22 mouse cellular contexts compared by ENCODE assay signal in genomic region chr11:115066768-115067167, GRCm38 (mm10). TPM values are rescaled to one million over a fixed set of nuclear protein-coding genes. Genes with fewer than 3 reads are reported as not detected.
DNase-seq lines count a peak whose midpoint lies in the region; ATAC-seq and TF ChIP-seq lines count a peak whose summit lies in the region.
"Had no signal": no experiment of that assay in that cellular context is flagged by ENCODE, and none has a peak within 500 bp of the region (broad histone marks: within the 10 kb centered on the region; RNA-seq: fewer than 3 reads in every experiment).

No protein-coding gene starts in this region.

- no peak overlapping the region for H3K9ac ChIP-seq in ES-E14 (ENCODE audit: insufficient read depth, low read depth, low read length, poor library complexity, severe bottlenecking)
- H3K9ac ChIP-seq: lung, embryonic 15.5 days; midbrain, embryonic 13.5 days; neural tube, embryonic 13.5 days; stomach, embryonic 15.5 days had no signal

- peak; percentile 4; the same call in 1 of the 2 replicates for TF ChIP-seq CTCF in gastrocnemius, adult 2 months (IDR thresholded peaks at IDR 0.05)
- peak; percentile 13 for TF ChIP-seq CTCF in left cerebral cortex, adult 2 months (IDR thresholded peaks at IDR 0.05)

- no peak overlapping the region for H3K27ac ChIP-seq in gastrocnemius, adult 2 months
- no peak overlapping the region for H3K27ac ChIP-seq in left cerebral cortex, adult 2 months
- H3K27ac ChIP-seq in ES-E14 (ENCODE audit: insufficient read depth, low read depth, low read length, poor library complexity, severe bottlenecking): no peak overlapping the region
- H3K27ac ChIP-seq: embryonic facial prominence, embryonic 10.5 days; lung, embryonic 15.5 days; midbrain, embryonic 13.5 days; neural tube, embryonic 13.5 days; stomach, embryonic 15.5 days had no signal

- in situ Hi-C loops in ES-E14 (cut with MboI; ENCODE audit: low sequenced_read_pairs in 2 of 2, unreplicated experiment in 2 of 2): no loop called here

- no peak overlapping the region for H3K4me3 ChIP-seq in gastrocnemius, adult 2 months
- H3K4me3 ChIP-seq in left cerebral cortex, adult 2 months: no peak overlapping the region
- H3K4me3 ChIP-seq in ES-E14 (ENCODE audit: insufficient read depth in 1 of 2, low read depth in 1 of 2, low read length in 2 of 2, poor library complexity in 1 of 2, severe bottlenecking in 1 of 2): no peak overlapping the region
- H3K4me3 ChIP-seq: embryonic facial prominence, embryonic 10.5 days; lung, embryonic 15.5 days; midbrain, embryonic 13.5 days; neural tube, embryonic 13.5 days; stomach, embryonic 15.5 days had no signal

- no peaks in the 10 kb centered on the region for H3K9me3 ChIP-seq in ES-E14 (ENCODE audit: control insufficient read depth, insufficient read depth, low read depth, low read length)
- H3K9me3 ChIP-seq: embryonic facial prominence, embryonic 10.5 days; lung, embryonic 15.5 days; midbrain, embryonic 13.5 days; neural tube, embryonic 13.5 days; stomach, embryonic 15.5 days had no signal

- peak; percentile 60 for ATAC-seq in megakaryocyte progenitor cell, adult 5-6 weeks (replicated peaks; ENCODE audit: poor library complexity)
- no peak for ATAC-seq in inflammation-experienced regulatory T-cells, adult 6 months
- ATAC-seq: midbrain, embryonic 13.5 days had no signal

- H3K4me1 ChIP-seq in ES-E14 (ENCODE audit: control insufficient read depth in 2 of 2, insufficient read depth in 2 of 2, low read length in 2 of 2, poor library complexity in 1 of 2): peaks cover under 1 to 22% of the 10 kb centered on the region in 2 experiments; a peak in 2 of 4 replicates

- no peak for DNase-seq in gastrocnemius, adult 2 months
- no peak for DNase-seq in gastrocnemius, postnatal 25 days
- DNase-seq in left cerebral cortex, adult 2 months (ENCODE audit: extremely low spot score in 1 of 2, low spot score in 2 of 2): no peak
- DNase-seq in left cerebral cortex, postnatal 14 days (ENCODE audit: low spot score in 2 of 2): no peak
- no peak for DNase-seq in ES-E14 (ENCODE audit: low read depth, low spot score)
- DNase-seq in yolk sac, embryonic 10.5 days (ENCODE audit: low spot score): no peak
- DNase-seq: cerebellum, adult 8-10 months; gastrocnemius, postnatal 14 days; kidney, postnatal 10 days; thymus, postnatal 14 days had no signal

- H3K36me3 ChIP-seq in ES-E14 (ENCODE audit: control insufficient read depth, insufficient read depth, low read length, poor library complexity, severe bottlenecking): no peaks in the 10 kb centered on the region
- H3K36me3 ChIP-seq: embryonic facial prominence, embryonic 10.5 days; G1E; lung, embryonic 15.5 days; midbrain, embryonic 13.5 days; neural tube, embryonic 13.5 days; stomach, embryonic 15.5 days had no signal

- intact Hi-C loops in gastrocnemius, adult 2 months (cut with DNase I): no loop called here
- intact Hi-C loops in left cerebral cortex, adult 2 months (cut with DNase I): no loop called here
- intact Hi-C loops in left cerebral cortex, postnatal 14 days (cut with DNase I): no loop called here

TF ChIP-seq in ES-E14, 5 proteins besides CTCF, POLR2A, EP300 and RAD21:
- TF ChIP-seq ZC3H11A (IDR thresholded peaks at IDR 0.05; ENCODE audit: borderline replicate concordance, low read depth, low read length): no peak
- TF ChIP-seq ZNF384 (IDR thresholded peaks at IDR 0.05; ENCODE audit: low read depth, low read length): peak; percentile 84
- no peak for TF ChIP-seq HCFC1 (IDR thresholded peaks at IDR 0.05; ENCODE audit: borderline replicate concordance, insufficient read depth, low read length)
- no peak for TF ChIP-seq MAFK (IDR thresholded peaks at IDR 0.05; ENCODE audit: insufficient read depth, low read depth, low read length)
- no peak for TF ChIP-seq CHD2 (IDR thresholded peaks at IDR 0.05; ENCODE audit: low read depth, low read length)

RNA-seq across cellular contexts. Expression of gene Cd300e, which starts 4.8 kb away (rescaled TPM):
- total RNA-seq in gastrocnemius, adult 2 months (2021): not detected
- not detected for total RNA-seq in gastrocnemius, postnatal 25 days (2021)
- under 1 TPM in 1 of 2 experiments, not detected in 1; 0.27 TPM for total RNA-seq in left cerebral cortex, adult 2 months (2021)
- not detected for total RNA-seq in left cerebral cortex, postnatal 14 days (2021)
- 0.09 and 0.11 TPM in 2 replicates for total RNA-seq in ES-E14 (2012; rRNA removed)
- total RNA-seq in megakaryocyte progenitor cell, adult 5-6 weeks (2015): 0.17 and 0.42 TPM in 2 replicates
- total RNA-seq in megakaryocyte progenitor cell, adult 5-6 weeks (2017): 0.10 and 0.25 TPM in 2 replicates
- under 1 TPM in 1 of 3 experiments, not detected in 2; 0.34 TPM for polyA plus RNA-seq in inflammation-experienced regulatory T-cells, adult 6 months (2017; shearing (Covaris generic))
- total RNA-seq: G1E; gastrocnemius, postnatal 14 days; layer of hippocampus, postnatal 14 days had no signal
- polyA plus RNA-seq: embryonic facial prominence, embryonic 10.5 days; G1E; heart, embryonic 16.5 days; limb, embryonic 11.5 days; midbrain, embryonic 13.5 days; neural tube, embryonic 13.5 days had no signal

RNA-seq across cellular contexts. Expression of gene Cd300ld3, which starts 18.6 kb away (rescaled TPM):
- 1 to 10 TPM in 1 of 2 experiments, not detected in 1; 2.0 TPM for total RNA-seq in gastrocnemius, adult 2 months (2021)
- 1 to 10 TPM; 1.2 to 3.7 TPM for total RNA-seq in gastrocnemius, postnatal 25 days (2021)
- under 1 TPM in 1 of 2 experiments, not detected in 1; 0.77 TPM for total RNA-seq in left cerebral cortex, adult 2 months (2021)
- not detected for total RNA-seq in left cerebral cortex, postnatal 14 days (2021)
- not detected in 2 replicates for total RNA-seq in ES-E14 (2012; rRNA removed)
- total RNA-seq in megakaryocyte progenitor cell, adult 5-6 weeks (2015): 0.22 and 0.47 TPM in 2 replicates
- total RNA-seq in megakaryocyte progenitor cell, adult 5-6 weeks (2017): 0.78 TPM in 1 of 2 replicates, not detected in the other
- not detected for polyA plus RNA-seq in inflammation-experienced regulatory T-cells, adult 6 months (2017; shearing (Covaris generic))
- total RNA-seq: layer of hippocampus, postnatal 14 days had no signal
- polyA plus RNA-seq: embryonic facial prominence, embryonic 10.5 days; G1E; heart, embryonic 16.5 days; limb, embryonic 11.5 days; lung, embryonic 15.5 days; midbrain, embryonic 13.5 days; neural tube, embryonic 13.5 days; stomach, embryonic 15.5 days had no signal

RNA-seq across cellular contexts. Expression of gene Rab37, which starts 24.5 kb away (rescaled TPM):
- total RNA-seq in gastrocnemius, adult 2 months (2021): under 1 TPM; 0.17 to 0.36 TPM
- under 1 TPM in 1 of 2 experiments, not detected in 1; 0.19 TPM for total RNA-seq in gastrocnemius, postnatal 25 days (2021)
- total RNA-seq in left cerebral cortex, adult 2 months (2021): 1 to 10 TPM; 1.8 to 2.4 TPM
- total RNA-seq in left cerebral cortex, postnatal 14 days (2021): under 1 TPM; 0.47 to 0.48 TPM
- total RNA-seq in ES-E14 (2012; rRNA removed): 0.67 and 0.85 TPM in 2 replicates
- total RNA-seq in megakaryocyte progenitor cell, adult 5-6 weeks (2015): 4.6 and 9.6 TPM in 2 replicates
- total RNA-seq in megakaryocyte progenitor cell, adult 5-6 weeks (2017): 8.5 and 13.9 TPM in 2 replicates
- polyA plus RNA-seq in inflammation-experienced regulatory T-cells, adult 6 months (2017; shearing (Covaris generic)): 100 to 1,000 TPM; 106 to 231 (median 206) TPM

RNA-seq across cellular contexts. Expression of gene Cd300ld5, which starts 29.2 kb away (rescaled TPM):
- 1 to 10 TPM in 1 of 2 experiments, under 1 TPM in 1; 0.92 to 1.3 TPM for total RNA-seq in gastrocnemius, adult 2 months (2021)
- 1 to 10 TPM in 1 of 2 experiments, not detected in 1; 3.5 TPM for total RNA-seq in gastrocnemius, postnatal 25 days (2021)
- under 1 TPM; 0.77 to 0.96 TPM for total RNA-seq in left cerebral cortex, adult 2 months (2021)
- not detected for total RNA-seq in left cerebral cortex, postnatal 14 days (2021)
- not detected in 2 replicates for total RNA-seq in ES-E14 (2012; rRNA removed)
- 0.22 TPM in 1 of 2 replicates, not detected in the other for total RNA-seq in megakaryocyte progenitor cell, adult 5-6 weeks (2015)
- not detected in 2 replicates for total RNA-seq in megakaryocyte progenitor cell, adult 5-6 weeks (2017)
- polyA plus RNA-seq in inflammation-experienced regulatory T-cells, adult 6 months (2017; shearing (Covaris generic)): not detected
- polyA plus RNA-seq: embryonic facial prominence, embryonic 10.5 days; G1E; heart, embryonic 16.5 days; limb, embryonic 11.5 days; lung, embryonic 15.5 days; midbrain, embryonic 13.5 days; neural tube, embryonic 13.5 days; small intestine, adult 2 months; stomach, embryonic 15.5 days had no signal

RNA-seq across cellular contexts. Expression of gene Cd300ld4, which starts 40.0 kb away (rescaled TPM):
- under 1 TPM; 0.73 to 0.92 TPM for total RNA-seq in gastrocnemius, adult 2 months (2021)
- not detected for total RNA-seq in gastrocnemius, postnatal 25 days (2021)
- not detected for total RNA-seq in left cerebral cortex, adult 2 months (2021)
- 1 to 10 TPM in 1 of 2 experiments, not detected in 1; 1.3 TPM for total RNA-seq in left cerebral cortex, postnatal 14 days (2021)
- not detected in 2 replicates for total RNA-seq in ES-E14 (2012; rRNA removed)
- 0.22 TPM in 1 of 2 replicates, not detected in the other for total RNA-seq in megakaryocyte progenitor cell, adult 5-6 weeks (2015)
- total RNA-seq in megakaryocyte progenitor cell, adult 5-6 weeks (2017): not detected in 2 replicates
- polyA plus RNA-seq in inflammation-experienced regulatory T-cells, adult 6 months (2017; shearing (Covaris generic)): not detected
- total RNA-seq: G1E; layer of hippocampus, postnatal 14 days had no signal
- polyA plus RNA-seq: embryonic facial prominence, embryonic 10.5 days; G1E; heart, embryonic 16.5 days; limb, embryonic 11.5 days; lung, embryonic 15.5 days; midbrain, embryonic 13.5 days; neural tube, embryonic 13.5 days; small intestine, adult 2 months; stomach, embryonic 15.5 days had no signal
